Mouse (Mus musculus): ENCODE measurements at regions not wholly inside any gene's neighbourhood (a gene's known extent, or its start where the extent isn't known, plus 50 kb on each side); places are given as distances from the start of the nearest gene placed in this dataset.
"Not testable (repeated sequence)": the region's sequence is repeated elsewhere in the genome, so short reads cannot be mapped to it uniquely, and the experiment has no call there.

- no peak for ATAC-seq (ENCODE audit: extremely low read depth, insufficient number of reproducible peaks, low FRiP score, poor library complexity, severe bottlenecking)
These were observed 910.2 kb downstream of the Ets1 start for GRCm38 (mm10) chr9:33546126-33546737.

DNA sequence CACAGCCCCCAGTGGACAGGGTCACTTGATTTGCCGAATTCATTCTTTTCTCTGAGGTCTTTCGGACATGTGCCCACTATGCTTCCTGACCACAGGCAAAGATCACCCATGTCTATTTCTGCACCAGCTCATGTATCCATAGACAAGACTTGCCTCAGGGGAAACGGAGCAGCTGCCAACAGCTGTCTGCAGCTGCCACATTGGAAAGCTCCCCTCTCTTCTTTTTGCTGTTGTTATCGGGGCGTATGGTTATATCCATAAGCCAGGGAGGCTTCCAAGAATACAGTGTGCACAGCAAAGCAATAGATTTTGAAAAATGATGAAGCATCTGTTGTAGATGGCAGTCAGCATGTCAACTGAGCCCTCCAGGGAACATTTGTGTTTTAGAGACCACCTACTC is 913.4 kb downstream of the Ets1 start:
- ATAC-seq (ENCODE audit: extremely low read depth, insufficient number of reproducible peaks, low FRiP score, poor library complexity, severe bottlenecking) = no peak

- ATAC-seq (ENCODE audit: extremely low read depth, insufficient number of reproducible peaks, low FRiP score, poor library complexity, severe bottlenecking) = no peak
These were observed 913.7 kb upstream of the Kirrel3 start for GRCm38 (mm10) chr9:33571990-33572389.

DNA sequence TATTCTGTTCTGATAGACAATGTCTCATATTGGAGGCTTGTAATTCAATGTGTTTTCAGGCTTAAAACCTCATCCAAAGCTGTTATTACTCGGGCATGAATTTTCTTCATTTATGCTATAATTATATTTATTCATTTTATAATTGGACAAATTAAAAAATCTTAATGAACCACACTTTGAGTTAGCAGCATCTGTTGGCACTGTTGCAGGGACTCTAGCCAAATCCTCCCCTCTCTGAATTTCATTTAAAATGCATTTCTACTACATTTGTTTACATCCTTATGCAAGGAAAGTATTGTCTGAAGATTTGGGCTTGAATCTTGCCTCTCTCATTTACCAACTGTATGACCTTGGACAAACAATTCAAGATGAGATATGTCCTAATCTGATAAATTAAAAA is 874.2 kb upstream of the Kirrel3 start:
- no peak for ATAC-seq (ENCODE audit: extremely low read depth, insufficient number of reproducible peaks, low FRiP score, poor library complexity, severe bottlenecking)

DNA sequence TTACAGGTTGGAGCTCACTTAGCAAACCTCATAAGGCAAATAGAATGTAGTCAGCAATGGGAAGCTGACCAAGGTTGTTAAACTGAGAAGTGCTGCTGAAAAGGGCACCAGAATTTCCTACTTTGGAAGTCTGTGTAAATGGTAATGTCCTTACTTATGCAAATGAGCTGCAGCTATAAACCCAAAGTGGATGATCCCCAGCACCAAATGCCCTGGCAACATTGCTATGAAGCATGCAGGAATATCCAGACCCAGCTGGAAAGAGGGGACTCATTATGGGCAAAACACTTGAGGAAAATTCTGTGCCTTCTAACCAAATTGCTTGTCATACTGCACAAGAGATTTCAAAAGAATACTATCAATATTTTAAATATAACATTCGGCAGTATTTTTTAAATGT is 861.3 kb upstream of the Kirrel3 start:
- ATAC-seq (ENCODE audit: extremely low read depth, insufficient number of reproducible peaks, low FRiP score, poor library complexity, severe bottlenecking) = no peak

- ATAC-seq (ENCODE audit: extremely low read depth, insufficient number of reproducible peaks, low FRiP score, poor library complexity, severe bottlenecking) = no peak
These were observed 855.8 kb upstream of the Kirrel3 start for GRCm38 (mm10) chr9:33629731-33630473.

DNA sequence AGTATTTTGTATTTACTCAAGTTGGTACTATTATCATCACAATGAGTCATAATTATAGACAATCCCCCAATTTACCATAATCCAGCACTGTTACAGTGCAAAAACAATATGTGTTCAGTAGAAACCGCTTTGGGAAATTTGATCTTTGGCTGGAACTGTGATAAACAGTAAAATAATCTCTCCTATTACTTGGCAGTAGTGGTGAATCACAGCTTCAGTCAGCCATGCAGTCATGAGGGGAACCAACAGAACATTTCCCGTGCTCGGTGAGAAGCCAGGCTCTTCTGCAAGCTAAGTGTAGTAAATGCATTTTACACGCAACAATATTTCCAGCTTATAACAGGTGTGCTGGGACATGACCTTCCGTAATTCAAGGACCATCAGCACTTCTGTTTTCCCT is 822.7 kb upstream of the Kirrel3 start:
- ATAC-seq (ENCODE audit: extremely low read depth, insufficient number of reproducible peaks, low FRiP score, poor library complexity, severe bottlenecking) = no peak

GRCm38 (mm10) chr9:33681129-33681528 is 804.6 kb upstream of the Kirrel3 start:
- no peak for ATAC-seq (ENCODE audit: extremely low read depth, insufficient number of reproducible peaks, low FRiP score, poor library complexity, severe bottlenecking)

GRCm38 (mm10) chr9:33691731-33692130 is 794.0 kb upstream of the Kirrel3 start:
- no peak for ATAC-seq (ENCODE audit: extremely low read depth, insufficient number of reproducible peaks, low FRiP score, poor library complexity, severe bottlenecking)

GRCm38 (mm10) chr9:33717614-33718013 is 768.1 kb upstream of the Kirrel3 start:
- ATAC-seq (ENCODE audit: extremely low read depth, insufficient number of reproducible peaks, low FRiP score, poor library complexity, severe bottlenecking) = no peak

GRCm38 (mm10) chr9:33724811-33725210 is 760.9 kb upstream of the Kirrel3 start:
- no peak for ATAC-seq (ENCODE audit: extremely low read depth, insufficient number of reproducible peaks, low FRiP score, poor library complexity, severe bottlenecking)

DNA sequence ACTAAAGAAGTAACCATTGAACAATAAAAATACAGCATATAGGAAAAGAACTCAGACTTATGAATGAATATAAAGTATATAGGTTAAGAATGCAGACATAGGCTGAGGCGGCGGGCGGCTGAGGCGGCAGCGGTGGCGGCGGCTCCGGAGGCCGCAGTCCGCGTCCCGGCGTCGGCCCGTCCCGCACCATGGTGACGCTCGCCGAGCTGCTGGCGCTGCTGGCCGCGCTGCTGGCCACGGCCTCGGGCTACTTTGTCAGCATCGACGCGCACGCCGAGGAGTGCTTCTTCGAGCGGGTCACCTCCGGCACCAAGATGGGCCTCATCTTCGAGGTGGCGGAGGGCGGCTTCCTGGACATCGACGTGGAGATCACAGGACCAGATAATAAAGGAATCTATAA is 757.6 kb upstream of the Kirrel3 start:
- ATAC-seq (ENCODE audit: extremely low read depth, insufficient number of reproducible peaks, low FRiP score, poor library complexity, severe bottlenecking) = not testable (repeated sequence)

DNA sequence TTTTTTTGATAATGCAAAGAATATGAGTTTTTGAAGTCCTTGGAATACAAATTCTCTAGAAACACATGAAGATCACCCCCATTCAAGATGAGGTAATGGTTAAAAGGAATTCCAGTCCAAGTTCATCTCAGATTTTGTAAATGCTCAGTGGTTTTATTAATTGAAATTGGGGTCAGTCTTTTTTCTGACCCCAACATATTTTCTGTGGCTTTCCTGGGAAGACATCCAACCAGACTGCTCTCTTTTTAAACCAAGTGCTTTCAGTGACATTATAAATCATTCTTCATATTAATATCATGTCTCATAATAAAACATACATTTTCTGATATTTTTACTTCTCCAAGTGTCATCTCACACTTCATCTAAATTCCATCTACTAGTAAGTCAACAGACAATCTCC is 725.0 kb upstream of the Kirrel3 start:
- ATAC-seq (ENCODE audit: extremely low read depth, insufficient number of reproducible peaks, low FRiP score, poor library complexity, severe bottlenecking) = no peak

DNA sequence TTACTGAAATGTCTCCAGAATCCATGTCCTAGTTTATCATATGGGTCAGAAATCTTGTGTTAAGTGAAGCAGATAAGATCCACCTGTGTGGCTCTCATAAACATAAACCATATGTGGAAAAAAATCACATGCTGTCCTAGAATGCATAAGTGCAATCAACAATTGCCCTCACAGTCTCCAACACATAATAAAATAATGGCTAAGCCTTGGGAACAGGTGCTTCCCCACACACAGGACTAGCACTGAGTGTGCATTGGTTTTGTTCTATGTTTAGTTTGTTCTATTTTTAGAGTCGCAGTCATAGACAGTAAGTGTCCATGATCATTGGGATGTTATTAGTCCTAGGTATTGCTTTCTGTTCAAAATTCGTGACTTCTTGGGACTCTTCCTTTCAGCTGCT is 719.5 kb upstream of the Kirrel3 start:
- ATAC-seq (ENCODE audit: extremely low read depth, insufficient number of reproducible peaks, low FRiP score, poor library complexity, severe bottlenecking) = no peak

DNA sequence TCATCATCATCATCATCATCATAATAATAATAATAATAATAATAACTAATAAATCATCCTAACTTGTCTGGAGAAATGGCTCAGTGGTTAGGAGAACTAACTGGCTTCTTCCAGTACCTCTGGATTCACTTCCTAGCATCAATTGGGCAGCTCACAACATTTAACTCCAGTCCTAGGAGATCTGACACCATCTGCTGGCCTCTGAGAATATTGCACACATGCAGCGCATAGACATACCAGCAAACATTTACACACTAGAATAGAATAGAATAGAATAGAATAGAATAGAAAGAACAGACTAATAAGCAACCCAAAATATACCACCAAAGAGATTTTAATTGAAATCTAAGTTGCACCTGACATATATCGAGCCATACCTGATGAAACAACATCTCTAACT is 715.9 kb upstream of the Kirrel3 start:
- ATAC-seq (ENCODE audit: extremely low read depth, insufficient number of reproducible peaks, low FRiP score, poor library complexity, severe bottlenecking) = no peak

DNA sequence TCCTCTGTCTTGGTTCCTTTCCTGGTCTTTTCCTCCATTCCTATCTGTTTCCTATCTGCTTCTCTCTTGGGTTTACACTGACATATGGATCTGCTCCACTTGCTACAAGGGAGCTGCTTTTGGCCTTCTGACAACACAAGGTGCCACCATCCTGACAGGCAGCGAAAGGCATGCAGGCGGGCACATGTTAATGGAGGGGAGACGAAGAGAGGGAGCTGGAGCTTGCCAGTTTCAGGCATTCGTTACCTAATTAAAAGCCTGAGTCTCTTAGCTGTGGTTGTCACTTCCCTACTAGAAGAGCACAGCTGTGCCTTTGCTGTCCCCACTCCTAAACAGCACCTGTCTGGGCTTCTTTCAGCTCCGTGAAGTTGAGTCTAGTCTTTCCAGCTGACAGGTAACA is 711.5 kb upstream of the Kirrel3 start:
- ATAC-seq (ENCODE audit: extremely low read depth, insufficient number of reproducible peaks, low FRiP score, poor library complexity, severe bottlenecking) = no peak

DNA sequence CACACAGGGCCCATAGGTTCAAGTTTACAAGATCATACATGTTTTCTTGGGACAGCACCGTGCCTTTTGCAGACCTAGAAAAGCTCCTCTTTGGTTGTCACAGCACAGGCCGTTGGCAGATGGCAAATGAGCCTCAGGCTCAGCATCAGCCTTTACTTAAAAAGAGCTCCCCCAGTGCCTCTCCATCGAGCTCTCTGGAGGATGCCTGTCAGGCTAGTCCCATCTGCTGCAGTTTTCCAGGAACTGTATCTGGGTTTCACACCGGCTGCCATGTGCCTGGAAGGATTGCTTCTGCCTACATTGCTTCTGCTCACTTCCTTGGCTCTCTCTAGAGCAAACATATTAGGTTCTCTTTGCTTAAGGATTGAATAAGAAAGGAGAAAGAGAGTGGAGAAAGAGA is 695.1 kb upstream of the Kirrel3 start:
- ATAC-seq (ENCODE audit: extremely low read depth, insufficient number of reproducible peaks, low FRiP score, poor library complexity, severe bottlenecking) = no peak

- ATAC-seq (ENCODE audit: extremely low read depth, insufficient number of reproducible peaks, low FRiP score, poor library complexity, severe bottlenecking) = no peak
These were observed 685.4 kb upstream of the Kirrel3 start for GRCm38 (mm10) chr9:33800250-33800649.

DNA sequence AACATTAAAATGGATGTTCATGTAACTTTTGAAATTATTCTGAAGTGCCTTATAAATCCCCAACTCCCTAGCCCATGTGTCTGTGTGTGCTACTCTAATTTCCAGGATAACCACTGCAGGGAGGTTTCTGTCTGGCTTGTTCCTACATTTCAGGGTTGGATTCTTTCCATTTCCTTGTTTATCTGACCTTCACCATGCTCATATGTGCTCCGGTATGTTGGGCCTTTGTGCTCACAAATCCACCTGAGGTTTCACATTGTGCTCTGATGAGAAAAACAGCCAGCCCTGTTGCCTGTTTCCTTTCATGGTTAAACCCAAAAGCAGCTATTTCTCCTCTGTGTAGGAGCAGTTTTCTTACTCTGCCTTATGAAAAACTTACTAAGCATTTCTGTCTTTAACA is 684.9 kb upstream of the Kirrel3 start:
- no peak for ATAC-seq (ENCODE audit: extremely low read depth, insufficient number of reproducible peaks, low FRiP score, poor library complexity, severe bottlenecking)

- ATAC-seq (ENCODE audit: extremely low read depth, insufficient number of reproducible peaks, low FRiP score, poor library complexity, severe bottlenecking) = no peak
These were observed 670.8 kb upstream of the Kirrel3 start for GRCm38 (mm10) chr9:33814739-33815368.

Data from neutrophil, adult 5-6 weeks (primary cell).